Mouse (Mus musculus) adrenal gland, postnatal 4 days (tissue): ENCODE data around the gene Plscr1. TPM values are rescaled to one million over a fixed set of nuclear protein-coding genes. Genes with fewer than 3 reads are reported as not detected.
A peak's percentile ranks its signal among the peaks of the same experiment; 100 is the strongest.

Experiments used
- DNase-seq, 2 experiments: peaks; one replicate each; pipeline ENCODE4 v3.0.0; 2021 to 2022; ENCODE audit warnings: low spot score in 2 of 2, mixed read lengths in 2 of 2
- long read RNA-seq, 2 experiments: library from polyadenylated mRNA; stranded (forward); transcript quantifications; one replicate each; pipeline ENCODE4 v2.0.0; 2021
- total RNA-seq, 2 experiments: library from RNA; stranded (reverse); gene quantifications; 2 replicates each; pipeline ENCODE4 v1.2.3; 2021

Plscr1 gene
- total RNA-seq, result 10 to 100 TPM; 19.1 to 20.3 TPM
- long read RNA-seq, experiment 1, transcript Plscr1-201 (9 exons, 2,302 nt), result major isoform, 21 of 23 reads
- long read RNA-seq, experiment 1, partial matches to known transcripts, result 2 of 23 reads
- long read RNA-seq, experiment 1, other reads (novel, unspliced or antisense), result 0 of 23 reads
- long read RNA-seq, experiment 2, transcript Plscr1-201 (9 exons, 2,302 nt), result major isoform, 25 of 26 reads
- long read RNA-seq, experiment 2, partial matches to known transcripts, result 1 of 26 reads
- long read RNA-seq, experiment 2, other reads (novel, unspliced or antisense), result 0 of 26 reads

DNA sequence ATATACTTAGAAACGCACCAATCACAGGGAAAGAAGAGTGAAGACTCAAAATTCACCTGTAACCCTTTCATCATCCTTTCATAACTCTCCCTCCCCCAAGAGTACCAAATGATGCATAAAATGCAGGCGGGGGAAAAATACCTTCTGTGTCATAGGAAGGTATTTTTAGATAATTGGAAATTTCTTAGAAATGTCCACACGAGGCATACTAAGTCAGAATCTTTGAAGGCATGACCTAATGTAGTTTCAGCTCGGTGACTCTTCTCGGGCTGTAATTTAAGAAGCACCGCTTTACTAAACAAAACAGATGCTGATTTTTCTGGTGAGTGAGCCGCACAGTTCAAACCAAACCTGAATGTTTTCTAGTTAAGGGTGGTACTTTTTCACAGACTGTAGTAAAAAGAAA lies at the start of gene Plscr1:
TSS of gene Plscr1 (plus strand) at position 304 of the 406 bp plus-strand sequence.
- no peak for DNase-seq

- DNase-seq, result no peak
Measured at GRCm38 (mm10) chr9:92204397-92204796, 45.2 kb upstream of the Plscr1 start.

GRCm38 (mm10) chr9:92207307-92207706 lies 42.2 kb upstream of the Plscr1 start:
- no peak for DNase-seq

DNA sequence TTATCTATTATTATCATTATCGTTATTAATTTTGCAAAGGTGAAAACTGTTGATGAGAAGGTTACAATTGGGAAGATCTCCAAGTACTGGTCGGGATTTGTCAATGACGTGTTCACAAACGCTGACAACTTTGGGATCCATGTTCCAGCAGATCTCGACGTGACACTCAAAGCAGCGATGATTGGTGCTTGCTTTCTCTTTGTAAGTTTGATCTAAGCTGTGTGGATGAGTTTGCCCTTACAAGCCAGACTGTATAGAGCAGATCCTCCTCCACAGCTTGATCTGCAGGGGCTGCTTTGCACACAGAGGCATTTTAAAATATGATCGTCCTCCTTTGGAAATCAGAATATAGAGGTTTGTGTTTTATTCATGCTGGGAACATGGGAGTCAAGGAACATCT lies 41.8 kb upstream of the Plscr1 start:
- DNase-seq, result no peak

GRCm38 (mm10) chr9:92209850-92210249 lies 39.7 kb upstream of the Plscr1 start:
- DNase-seq, result no peak

GRCm38 (mm10) chr9:92210386-92210967 lies 39.1 kb upstream of the Plscr1 start:
- no peak for DNase-seq

DNA sequence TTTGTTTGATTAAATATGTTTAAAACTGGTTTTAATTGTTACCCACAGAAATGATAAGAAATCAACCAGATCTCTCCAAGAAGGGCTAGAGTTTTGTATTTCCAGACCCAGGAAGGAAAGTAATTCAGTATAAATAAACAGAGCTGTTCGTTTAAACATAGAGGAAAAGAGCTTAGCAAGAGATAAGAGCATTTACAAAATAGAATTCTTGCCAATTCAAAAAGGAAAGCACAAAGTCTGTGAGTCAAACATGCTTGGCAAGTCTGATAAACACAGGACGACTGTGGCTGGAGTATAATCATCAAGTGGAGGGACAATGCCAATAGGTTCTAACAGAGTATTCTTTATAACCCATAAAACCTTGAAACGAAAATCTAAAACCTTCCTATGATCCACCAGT lies 38.5 kb upstream of the Plscr1 start:
- no peak for DNase-seq

DNA sequence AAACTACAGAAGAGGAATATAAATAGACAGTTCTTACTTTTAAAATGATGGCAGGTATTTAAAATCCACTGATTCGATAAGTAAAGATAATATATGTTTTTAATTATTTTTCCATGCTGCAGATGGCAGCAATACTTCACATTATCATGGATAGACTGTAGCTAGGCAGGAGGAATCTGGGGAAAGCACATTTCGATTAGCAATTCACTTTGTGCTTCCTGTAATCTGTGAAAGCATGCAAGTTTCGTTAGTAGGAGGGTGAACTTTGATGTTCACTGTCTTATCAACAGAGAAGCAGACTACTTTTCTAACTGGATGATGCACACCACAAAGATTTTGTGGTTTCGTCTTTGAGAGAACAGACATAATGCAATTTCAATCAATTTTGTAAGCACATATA lies 32.1 kb upstream of the Plscr1 start:
- no peak for DNase-seq

GRCm38 (mm10) chr9:92217896-92218295 lies 31.7 kb upstream of the Plscr1 start:
- no peak for DNase-seq

DNA sequence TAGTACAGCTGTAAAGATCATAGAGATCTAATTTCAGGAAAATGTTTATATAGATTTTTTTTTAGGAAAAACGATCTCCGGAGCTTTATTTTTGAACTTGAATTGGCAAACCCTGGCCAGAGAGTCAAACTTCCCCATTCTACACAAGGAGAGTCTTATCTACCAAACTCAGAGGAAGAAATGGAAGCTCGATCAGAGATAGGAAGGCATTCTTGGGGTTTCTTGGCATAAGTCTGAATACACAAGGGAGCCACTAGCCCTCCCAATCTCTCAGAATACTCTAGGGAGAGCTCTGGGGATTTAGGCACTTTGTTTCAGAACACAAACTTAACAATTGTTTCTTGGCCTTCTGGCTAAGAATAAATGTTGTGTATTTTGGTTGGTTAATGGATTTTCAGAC lies 29.4 kb upstream of the Plscr1 start:
- DNase-seq, result no peak

DNA sequence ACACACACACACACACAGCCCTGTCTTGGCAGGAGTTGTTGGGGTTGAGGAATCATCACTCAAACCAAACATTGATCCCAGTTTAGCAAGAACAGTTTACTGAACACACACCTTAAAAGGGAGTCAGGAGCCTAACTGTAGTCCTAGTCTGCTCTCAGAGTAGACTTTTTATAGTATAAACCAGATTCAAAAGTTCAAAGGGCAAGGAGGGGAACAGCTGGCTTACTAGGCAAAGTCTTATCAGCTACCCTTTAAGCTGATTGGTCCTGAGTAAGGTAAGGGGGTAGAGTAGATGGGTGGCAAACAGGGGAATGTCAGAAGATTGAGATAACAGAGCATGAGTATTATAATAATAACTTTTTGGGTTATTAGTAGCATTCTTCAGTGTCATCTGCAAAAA lies 28.1 kb upstream of the Plscr1 start:
- no peak for DNase-seq

DNA sequence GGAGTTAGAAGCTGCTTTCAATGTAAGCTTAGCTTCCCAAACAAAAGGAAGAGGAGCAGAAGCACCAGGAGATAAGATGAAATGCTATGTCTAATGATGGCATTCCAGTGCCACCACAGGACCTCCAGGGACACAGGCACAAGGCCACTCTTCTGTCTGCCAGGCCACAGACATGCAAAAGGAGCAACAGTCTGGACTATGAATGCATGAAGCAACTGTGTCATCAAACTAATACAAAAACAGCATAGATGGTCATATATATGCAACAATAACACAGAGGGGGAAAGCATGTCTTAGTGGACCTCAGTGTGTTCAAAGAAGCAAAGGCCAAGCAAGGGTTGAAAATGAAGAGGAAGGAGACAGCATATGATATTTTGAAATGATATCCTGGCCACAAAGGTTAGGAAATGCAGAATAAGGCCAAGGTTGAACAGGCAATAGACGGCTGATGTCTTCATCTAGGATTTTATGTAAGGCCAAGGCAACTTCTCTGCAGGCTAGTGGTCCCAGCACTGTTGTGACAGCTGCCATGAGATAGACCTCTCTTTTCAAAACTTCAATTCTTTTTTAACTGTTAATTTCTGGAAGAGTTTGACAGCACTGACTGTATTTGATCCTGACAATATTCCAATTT lies 24.8 kb upstream of the Plscr1 start:
- no peak for DNase-seq

DNA sequence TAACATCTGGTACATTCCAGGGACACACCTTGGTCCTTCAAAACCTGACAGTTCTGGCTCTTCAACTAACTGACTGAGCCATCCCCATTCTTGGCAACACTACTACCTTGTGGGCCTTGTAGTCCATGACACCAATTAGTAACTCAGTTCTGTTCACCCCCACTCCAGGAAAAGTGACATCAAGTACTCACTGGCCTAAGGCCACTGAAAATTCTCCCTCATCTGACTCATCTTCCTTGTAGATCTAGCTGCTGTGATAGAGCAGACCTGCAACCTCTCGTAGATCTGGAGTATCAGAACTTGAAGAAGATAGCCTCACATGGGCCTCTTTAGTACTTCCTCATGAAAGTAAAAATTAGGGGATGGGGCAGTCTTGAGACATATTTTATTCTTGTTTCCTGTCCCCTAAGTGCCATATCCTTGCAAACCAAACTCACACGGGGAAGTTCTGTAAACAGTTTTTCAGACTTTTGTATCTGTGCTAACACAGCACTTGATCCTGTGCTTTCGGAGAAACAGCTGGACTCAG lies 23.4 kb upstream of the Plscr1 start:
- no peak for DNase-seq

GRCm38 (mm10) chr9:92226795-92227194 lies 22.8 kb upstream of the Plscr1 start:
- no peak for DNase-seq

DNA sequence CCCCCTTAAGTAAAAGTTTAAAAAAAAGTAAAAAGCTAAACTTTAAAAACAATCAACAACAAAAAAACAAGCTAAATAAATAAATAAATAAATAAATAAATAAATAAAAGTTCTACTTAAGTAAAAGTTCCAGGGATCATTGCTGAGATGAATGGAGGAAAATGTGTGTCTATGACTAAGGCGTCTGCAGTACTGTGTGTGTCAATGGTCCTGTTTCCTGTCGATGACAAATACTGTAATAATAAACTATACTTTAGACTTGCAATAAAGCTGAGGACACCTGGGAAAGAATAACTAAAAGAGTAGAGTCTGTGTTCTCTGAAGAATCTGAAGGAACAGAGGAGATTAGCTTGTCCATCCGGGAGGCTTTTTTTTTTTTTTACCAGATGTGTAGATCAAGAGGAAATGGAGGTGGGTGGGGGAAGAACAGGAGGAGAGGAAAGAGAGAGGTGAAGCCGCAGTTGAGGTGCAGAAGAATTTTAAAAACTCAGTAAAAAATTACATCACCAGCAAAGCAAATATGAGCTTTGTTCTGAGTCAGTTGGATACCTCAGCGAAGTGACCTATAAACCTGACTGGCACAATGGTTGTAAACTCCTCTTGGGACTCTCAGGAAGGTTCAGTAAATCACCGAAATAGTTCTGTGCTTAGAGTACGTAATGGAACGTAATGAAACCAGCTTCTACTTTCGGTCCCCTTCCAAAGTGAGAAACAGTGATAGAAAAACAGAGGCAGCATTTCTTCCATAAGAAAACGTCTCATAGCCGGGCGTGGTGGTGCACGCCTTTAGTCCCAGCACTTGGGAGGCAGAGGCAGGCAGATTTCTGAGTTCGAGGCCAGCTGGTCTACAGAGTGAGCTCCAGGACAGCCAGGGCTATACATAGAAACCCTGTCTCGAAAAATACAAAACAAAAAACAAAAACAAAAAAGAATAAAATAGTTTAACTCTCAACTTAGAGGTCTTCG lies 20.4 kb upstream of the Plscr1 start:
- DNase-seq, result no peak

DNA sequence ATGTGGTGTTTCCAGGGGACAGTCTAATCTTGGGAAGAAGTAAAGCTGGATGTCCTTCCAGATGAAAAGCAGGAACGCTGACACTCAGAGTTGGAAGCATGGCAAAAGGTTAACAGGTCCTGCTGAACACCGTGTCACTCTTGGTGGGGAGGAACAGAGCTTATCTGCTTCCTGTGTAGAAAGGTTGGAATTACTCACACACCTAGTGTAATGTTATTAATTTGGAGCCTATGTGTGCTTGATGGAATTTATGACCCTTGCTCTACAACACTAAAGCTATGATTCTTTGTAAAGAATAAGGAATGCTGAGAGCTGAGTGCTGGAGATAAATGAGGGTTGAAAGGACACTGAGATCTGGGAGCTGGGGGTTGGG lies 19.7 kb upstream of the Plscr1 start:
- DNase-seq, result no peak

DNA sequence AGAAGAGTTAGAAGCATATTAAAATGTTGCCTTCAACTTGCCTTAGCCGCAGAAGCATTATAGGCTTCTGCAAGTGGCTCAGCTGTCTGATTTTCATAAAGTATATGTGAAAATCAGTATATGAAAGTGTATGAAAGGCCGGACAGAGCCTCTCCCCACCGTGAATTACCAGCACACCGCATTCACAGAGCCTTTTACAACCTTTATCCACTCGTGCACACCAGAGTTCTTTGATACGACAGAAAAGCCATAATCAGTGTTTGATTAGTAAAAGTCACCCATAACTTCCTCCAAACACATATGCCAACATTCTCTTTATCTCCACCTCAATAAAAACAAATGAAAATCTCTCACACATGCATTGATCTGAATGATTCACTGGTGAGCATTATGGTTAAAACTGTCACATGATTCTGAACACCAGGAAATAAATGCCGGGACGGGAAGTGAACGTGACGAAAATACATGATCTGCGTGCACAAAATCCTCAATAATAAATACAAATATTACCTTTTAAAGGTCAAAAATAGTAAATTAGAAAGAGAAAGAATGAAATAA lies 14.6 kb upstream of the Plscr1 start:
- no peak for DNase-seq

- DNase-seq, result no peak
Measured at GRCm38 (mm10) chr9:92248773-92249446, 640 bp upstream of the Plscr1 start.

DNA sequence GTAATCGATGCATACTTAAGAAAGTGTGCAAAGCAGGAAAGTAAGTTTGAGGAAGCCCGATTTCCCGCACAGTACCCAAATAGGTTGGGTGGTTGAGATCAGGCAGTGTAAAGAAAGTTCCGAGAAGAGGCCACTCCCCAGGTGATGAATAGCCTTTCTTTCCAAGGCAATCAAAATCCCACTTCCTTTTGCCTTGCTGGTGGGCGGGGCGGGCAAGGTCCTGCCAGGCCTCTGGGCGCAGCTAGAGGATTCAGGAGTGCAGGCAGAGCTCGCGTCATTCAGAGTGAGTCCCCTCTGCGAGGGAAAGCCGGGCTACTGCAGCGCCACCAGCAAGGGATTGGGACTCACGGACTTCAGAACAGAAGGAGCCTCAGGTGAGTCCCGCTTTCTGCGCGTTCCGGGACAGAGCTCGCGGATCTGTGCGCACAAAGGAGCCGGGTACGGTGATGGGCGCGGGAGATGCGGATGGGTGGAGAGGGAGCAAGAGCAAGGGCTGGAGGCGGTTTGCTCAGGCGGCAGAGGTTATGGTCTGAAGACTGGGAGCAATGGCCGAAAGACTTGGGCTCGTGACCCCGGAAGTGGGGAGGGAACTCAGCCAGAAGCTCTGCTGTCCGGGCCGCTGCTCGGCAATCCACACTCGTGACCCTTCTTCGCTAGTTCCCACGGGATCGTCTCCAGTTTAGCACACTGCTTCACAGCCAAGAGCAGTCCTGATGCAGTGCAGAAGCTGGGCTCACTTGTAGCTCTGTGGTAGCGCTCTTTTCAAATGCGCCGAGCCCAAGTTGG lies 630 bp downstream of the Plscr1 start:
- DNase-seq, result peak; percentile 35 to 56

DNA sequence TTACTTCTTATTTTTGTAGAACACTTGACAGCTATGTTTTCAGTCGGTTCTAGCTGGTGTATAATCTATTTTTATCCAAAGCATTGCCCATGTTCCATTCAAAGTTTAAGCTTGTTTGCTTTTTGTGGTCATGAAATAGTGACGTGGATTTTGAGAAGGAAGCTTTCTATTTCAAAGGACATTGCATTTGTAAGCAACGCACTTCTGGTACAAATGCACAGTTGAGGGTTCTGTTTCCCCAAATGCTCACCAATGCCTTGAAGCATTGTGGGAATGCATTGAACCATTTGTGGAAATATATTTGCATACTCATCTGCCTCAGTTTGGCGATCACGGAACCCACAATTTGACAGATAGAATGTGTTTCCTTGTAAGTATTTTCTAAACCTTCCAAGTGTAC lies 3.2 kb downstream of the Plscr1 start:
- no peak for DNase-seq
